ENCODE assay signal across 7 mouse cellular contexts in the genomic region with DNA sequence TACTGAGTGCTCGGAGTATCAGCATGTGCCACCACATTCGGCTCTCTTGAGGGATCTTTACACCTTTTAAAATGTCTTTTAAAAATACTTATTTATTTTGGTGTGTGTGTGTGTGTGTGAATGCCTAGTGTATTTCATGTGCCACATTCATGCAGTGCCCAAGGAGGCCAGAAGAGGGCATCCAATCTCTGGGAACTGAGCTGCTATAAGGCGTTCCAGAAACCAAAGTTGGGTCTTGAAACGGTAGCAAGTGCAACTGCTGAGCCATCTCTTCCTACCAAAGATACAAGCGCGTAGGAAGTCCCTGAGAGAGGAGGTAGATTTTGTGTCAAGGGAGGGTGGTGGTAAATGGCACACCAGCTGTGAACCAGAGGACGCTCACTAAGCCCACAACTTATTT. TPM values are rescaled to one million over a fixed set of nuclear protein-coding genes. Genes with fewer than 3 reads are reported as not detected.
DNase-seq lines count a peak whose midpoint lies in the region; ATAC-seq lines count a peak whose summit lies in the region.

No protein-coding gene starts in this region.

- ATAC-seq in erythroblast, adult 5-6 weeks (replicated peaks; ENCODE audit: low FRiP score, poor library complexity, severe bottlenecking) = peak; percentile 65

- peak; percentile 61 for DNase-seq in urinary bladder, postnatal 14 days (ENCODE audit: low spot score)
- no peak for DNase-seq in urinary bladder, adult 2 months (ENCODE audit: low spot score)
- DNase-seq in adrenal gland, adult 18-20 months (ENCODE audit: low spot score in 2 of 2) = peak; percentile 28 to 57
- DNase-seq in kidney, postnatal 36 days = peak; percentile 73 to 90
- DNase-seq in lung, adult 18-20 months = peak; percentile 42 to 49
- DNase-seq in right cerebral cortex, postnatal 14 days = peak; percentile 77

RNA-seq across cellular contexts. Expression of gene Osbpl8, which starts 57.2 kb away (rescaled TPM):
- polyA plus RNA-seq in urinary bladder, adult 2 months (2012; rRNA removed) = 10.7 and 11.3 TPM in 2 replicates
- 10 to 100 TPM; 23.2 to 23.7 TPM for total RNA-seq in adrenal gland, adult 18-20 months (2021)
- 221 and 254 TPM in 2 replicates for total RNA-seq in erythroblast, adult 5-6 weeks (2015; ENCODE audit: low replicate concordance)
- total RNA-seq in erythroblast, adult 5-6 weeks (2017; ENCODE audit: low replicate concordance) = 372 and 402 TPM in 2 replicates

Comparison
In these comparisons a context has a peak if more than half of its experiments do, and no peak if none do; other contexts are left out.
1. RNA of gene Osbpl8, which starts 57.2 kb away (total RNA-seq): 221 to 402 TPM in erythroblast, adult 5-6 weeks; 23.2 to 23.7 TPM in adrenal gland, adult 18-20 months; every median in the first group is over 4 times any median in the second.